Mouse (Mus musculus) cerebellum, adult 2 months (tissue): ENCODE measurements around the gene Cfap97.

Source experiments
- CTCF ChIP-seq: fragments of 200-500 bp; IDR thresholded peaks from 2 replicates; pipeline ENCODE4 v1.5.1; 2011; ENCODE audit warnings: low read depth, mild to moderate bottlenecking, control low read depth, low read length, moderate library complexity, borderline replicate concordance; ENCODE audit not compliant: insufficient read depth
- POLR2A ChIP-seq: fragments of 200-500 bp; IDR thresholded peaks from 2 replicates; pipeline ENCODE4 v1.6.1; 2011; ENCODE audit warnings: low read length, control low read depth, borderline replicate concordance; ENCODE audit not compliant: insufficient read depth

DNA sequence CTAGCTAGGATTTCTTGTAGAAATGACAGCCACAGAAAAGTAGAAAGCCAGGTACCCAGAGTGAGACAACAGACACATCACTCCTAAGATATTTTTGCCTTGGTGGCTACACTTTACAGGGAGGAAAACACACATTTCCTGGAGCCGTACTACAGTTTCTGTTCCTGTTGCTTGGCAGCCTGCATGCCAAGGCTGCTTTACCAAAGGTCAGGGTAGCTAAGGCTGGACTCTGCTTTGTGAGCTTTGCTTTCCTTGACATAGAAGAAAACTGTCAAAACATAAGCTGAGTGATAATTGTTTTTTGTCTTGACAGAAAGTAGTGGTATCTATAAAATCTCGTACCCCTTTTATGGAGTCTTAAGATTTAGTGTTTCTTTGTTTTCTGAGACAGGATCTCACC, 21.1 kb upstream of the Cfap97 start:
- TF ChIP-seq CTCF: no peak
- no peak for TF ChIP-seq POLR2A
